Mouse (Mus musculus) frontal cortex, adult 2 months (tissue): Measurements from ENCODE around the gene Rin2. TPM values are rescaled to one million over a fixed set of nuclear protein-coding genes. Genes with fewer than 3 reads are reported as not detected.

Experiments used
- DNase-seq, 2 experiments: peaks; one replicate each; pipeline ENCODE4 v3.0.0; 2022; ENCODE audit warnings: low spot score in 1 of 2; ENCODE audit errors: extremely low spot score in 1 of 2
- polyA plus RNA-seq: library from polyadenylated mRNA; depleted of rRNA; stranded (reverse); fragments of >200 nt; gene quantifications from 2 replicates; pipeline ENCODE4 v1.2.3, GENCODE M21; 2012; rRNA removed

Gene Rin2
- 17.2 and 18.5 TPM in 2 replicates for polyA plus RNA-seq

DNA sequence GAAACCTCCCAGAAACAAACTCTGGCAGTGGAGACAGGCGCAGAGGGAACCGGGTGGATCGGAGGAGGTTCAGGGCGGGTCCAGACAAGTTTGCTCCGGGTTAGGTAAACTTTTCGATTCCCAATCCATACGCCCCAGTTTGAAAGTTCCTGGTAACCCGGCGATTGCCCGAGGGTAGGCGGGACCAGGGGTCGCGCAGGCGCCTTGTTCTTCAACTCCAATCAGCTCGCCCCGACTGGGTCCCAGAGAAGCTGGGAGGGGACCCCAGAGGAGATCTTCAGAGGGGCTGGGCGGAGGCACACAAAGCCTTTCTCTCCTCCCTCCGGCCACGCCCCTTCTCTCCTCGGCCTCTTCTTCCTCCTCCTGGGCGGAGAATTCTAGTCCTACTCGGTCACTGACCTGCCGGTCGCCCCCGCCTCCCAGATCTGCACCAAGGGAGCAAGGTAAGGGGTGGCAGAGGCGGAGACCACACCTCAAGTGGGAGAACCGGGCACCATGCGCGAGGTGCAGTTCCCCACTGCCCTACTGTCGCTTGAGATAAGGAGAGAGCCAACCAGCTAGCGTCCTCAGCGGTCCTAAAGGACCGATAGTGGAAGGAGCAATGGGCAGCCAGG lies at the start of gene Rin2:
Rin2 (plus strand) TSS at position 74 of the 614 bp plus-strand sequence.
- peak in 1 of 2 experiments; percentile 18 for DNase-seq

GRCm38 (mm10) chr2:145631123-145631798 lies 43.8 kb upstream of the Rin2 start:
- no peak for DNase-seq

GRCm38 (mm10) chr2:145631799-145632174 lies 43.2 kb upstream of the Rin2 start:
- no peak for DNase-seq

DNA sequence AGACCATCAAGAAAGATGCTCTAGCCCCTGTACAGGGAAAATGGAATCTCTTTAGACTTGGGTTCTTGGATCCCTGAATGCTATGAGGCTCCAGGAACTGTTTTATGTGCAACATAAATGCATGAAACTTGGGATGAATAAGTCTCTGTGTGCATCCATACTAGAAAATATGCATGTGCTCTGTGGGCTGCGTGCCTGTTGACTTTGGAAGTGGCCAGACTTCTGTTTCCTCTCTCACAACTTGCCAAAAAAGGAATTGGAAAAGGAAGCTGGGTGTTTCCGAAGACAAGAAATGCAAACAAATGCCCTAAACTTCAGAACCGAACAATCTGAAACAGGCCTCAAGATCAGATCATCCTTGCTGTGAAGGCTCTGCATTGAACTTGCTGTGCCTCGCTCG lies 41.2 kb upstream of the Rin2 start:
- no peak for DNase-seq

- DNase-seq, result no peak
Measured at GRCm38 (mm10) chr2:145640255-145640984, 34.6 kb upstream of the Rin2 start.

- no peak for DNase-seq
Measured at GRCm38 (mm10) chr2:145655373-145655960, 19.5 kb upstream of the Rin2 start.

- DNase-seq, result no peak
Measured at GRCm38 (mm10) chr2:145656121-145656520, 18.9 kb upstream of the Rin2 start.

DNA sequence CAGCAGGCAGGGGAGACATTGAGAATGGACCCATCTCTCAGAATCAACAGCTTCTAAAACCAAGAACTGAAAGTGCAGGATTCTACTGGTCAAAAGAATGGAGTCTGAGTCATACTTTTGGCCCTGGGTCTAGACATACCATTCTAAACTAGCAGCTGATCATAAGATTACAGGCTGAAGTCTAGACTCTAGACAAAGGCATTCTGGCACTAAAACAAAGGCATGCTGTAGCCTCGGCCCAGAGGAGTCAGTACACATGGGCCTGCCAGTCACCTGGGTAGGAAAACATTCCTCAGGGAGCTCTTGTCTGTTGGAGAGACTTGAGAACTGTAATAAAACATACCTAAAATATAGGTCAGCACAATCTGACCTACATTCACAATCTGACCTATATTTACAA lies 18.3 kb upstream of the Rin2 start:
- no peak for DNase-seq

DNA sequence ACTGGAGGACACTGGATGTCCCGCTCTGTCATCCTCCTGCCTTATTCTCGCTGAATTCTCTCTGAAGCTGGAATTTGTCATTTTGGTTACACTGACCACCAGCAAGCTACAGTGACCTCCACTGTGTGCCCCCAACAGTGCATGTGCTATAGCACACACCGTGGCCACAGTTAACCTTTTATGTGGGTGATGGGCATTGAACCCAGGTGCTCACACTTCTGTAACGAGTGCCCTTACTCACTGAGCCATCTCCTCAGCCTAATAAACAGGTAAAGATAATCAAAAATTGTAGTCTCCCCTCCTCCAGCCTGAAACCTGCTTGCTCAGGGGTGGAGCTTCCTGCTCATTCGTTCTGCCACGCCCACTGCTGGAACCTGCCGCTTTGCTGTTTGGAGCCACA lies 13.8 kb upstream of the Rin2 start:
- DNase-seq, result no peak

- DNase-seq, result no peak
Measured at GRCm38 (mm10) chr2:145663899-145664298, 11.1 kb upstream of the Rin2 start.

DNA sequence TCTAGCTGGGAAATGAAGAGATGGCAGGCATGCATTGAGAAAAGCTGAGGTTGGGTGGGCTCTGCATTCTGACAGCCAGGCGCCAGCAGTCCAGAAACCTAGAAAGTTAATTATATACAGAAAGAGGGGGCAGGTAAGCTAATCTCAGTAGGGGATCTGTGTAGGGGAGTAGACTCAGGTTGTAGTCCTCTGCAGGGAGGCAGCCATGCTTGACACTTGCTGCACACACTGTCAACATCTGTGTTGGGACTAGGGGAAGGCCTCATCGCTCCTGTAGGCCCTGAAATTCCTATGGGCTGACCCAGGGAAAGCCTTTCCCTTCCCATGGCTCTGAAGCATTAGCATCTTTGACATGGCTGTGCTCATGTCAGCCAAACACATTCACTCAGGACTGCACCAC lies 10.7 kb upstream of the Rin2 start:
- no peak for DNase-seq

GRCm38 (mm10) chr2:145668135-145668534 lies 6.9 kb upstream of the Rin2 start:
- DNase-seq, result no peak

DNA sequence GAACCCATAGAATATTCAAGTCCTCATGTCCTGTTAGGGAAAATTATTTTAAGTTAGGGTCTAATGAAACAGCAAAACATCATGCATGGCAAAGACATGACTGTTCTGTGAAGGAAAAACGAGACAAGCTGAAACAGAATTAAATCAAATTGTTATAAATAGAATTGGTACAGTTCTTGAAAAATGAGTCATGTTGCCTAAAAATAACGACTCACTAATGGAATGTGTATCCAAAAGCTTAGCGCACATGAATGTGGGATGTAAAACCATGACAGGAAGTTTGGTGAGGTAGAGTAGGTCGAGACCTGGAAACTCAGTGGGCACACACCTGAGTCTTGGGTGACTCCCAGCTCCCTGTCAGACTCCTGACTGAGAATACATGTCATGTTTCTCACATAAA lies 4.9 kb upstream of the Rin2 start:
- no peak for DNase-seq

- DNase-seq, result no peak
Measured at GRCm38 (mm10) chr2:145674496-145675141, 396 bp upstream of the Rin2 start.

DNA sequence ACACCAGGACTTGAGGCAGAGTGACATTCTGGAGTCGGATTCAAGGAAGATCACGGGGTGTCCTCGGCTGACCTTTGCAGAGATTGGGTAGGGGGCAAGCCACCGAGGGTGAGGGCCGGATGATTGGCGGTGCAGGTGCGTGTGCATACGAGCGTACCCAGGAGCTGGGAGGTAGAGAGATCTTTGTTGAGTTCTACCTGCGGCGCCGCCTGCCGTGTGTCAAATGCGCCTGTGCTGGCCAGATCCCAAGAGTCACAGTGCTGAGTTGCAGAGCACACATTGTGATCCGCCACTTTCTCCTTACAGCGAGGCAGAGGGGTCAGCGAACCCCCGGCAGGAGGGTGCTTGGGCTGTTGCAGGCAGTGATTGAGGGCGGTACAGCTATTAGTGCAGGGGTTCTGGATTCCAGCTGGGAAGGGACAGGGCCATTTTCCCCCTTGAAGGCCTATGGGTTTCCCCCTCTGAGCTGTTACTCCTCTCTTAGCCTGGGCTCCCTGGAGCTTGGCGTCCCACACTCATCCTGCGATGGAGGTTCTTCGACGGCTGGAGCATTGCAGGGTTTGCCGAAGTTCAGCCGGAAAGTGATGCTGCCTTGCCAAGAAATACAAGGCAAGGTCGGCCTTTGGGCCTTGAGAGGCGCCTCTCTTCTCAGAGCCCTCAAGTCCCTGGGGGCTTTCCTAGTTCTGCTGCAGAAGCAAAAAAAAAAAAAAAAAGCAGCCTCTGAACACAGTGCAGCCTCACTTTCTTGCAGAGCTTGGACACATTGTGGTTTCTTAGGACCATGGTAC lies 935 bp downstream of the Rin2 start:
- peak in 1 of 2 experiments; percentile 28 for DNase-seq

DNA sequence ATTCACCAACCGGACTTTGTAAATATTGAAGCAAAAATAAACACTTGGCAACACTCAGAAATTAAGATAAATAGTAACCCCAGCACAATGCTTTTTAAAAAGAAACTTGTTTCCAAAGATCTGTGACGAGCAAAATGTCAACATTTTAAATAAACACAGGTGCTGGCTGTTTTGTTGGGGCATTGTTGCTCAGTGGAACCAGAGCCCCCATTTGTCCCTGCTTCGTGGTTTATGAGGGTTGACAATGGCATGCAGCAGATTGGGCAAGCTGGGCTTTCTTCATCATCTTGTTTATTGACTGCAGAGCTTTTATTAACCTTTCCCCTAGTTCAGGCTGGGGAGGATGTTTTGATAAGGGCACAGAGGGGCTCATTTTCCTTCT lies 1.5 kb downstream of the Rin2 start:
- DNase-seq, result no peak

DNA sequence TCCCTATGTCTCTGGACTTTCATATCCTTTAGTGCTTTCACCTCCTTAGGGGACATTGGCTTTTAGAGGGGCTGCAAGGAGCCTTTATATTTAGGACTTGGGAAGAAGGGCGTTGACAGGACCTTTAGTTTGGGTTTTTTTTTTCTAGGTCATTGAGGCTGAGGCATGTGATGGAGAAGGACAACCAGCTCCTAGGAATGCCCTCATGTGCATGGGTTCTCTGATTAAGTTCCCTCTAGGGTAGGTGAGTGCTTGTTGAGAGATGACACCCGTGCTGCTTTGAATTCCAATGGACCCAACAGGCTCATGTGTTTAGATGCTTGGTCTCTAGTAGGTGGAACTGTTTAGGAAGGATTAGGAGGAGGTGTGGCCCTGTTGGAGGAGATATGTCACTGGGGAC lies 1.9 kb downstream of the Rin2 start:
- no peak for DNase-seq

- DNase-seq, result no peak
Measured at GRCm38 (mm10) chr2:145680141-145680540, 5.1 kb downstream of the Rin2 start.

DNA sequence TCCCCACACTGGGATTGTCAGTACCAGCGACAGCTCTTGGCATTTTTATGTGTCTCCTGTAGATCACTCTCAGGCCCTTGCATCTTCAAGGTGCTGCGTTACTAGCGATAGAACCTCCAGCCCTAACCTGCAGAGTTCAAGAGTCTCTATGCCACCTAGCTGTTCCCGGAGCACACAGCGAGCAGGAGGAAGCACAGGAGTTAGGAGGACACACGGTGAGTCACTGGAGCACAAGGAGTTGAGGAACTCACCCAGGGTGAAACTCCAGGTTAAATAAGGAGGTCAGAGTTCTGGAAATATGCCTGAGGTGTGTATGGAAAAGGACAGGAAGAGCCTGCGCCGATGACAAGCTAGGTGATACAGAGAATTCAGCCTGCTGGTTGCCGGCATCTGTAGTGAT lies 5.7 kb downstream of the Rin2 start:
- no peak for DNase-seq

- DNase-seq, result no peak
Measured at GRCm38 (mm10) chr2:145681626-145682025, 6.6 kb downstream of the Rin2 start.
